Mouse (Mus musculus): ENCODE measurements around the gene Golga5. TPM values are rescaled to one million over a fixed set of nuclear protein-coding genes. Genes with fewer than 3 reads are reported as not detected.
"Not testable (repeated sequence)": the region's sequence is repeated elsewhere in the genome, so short reads cannot be mapped to it uniquely, and the experiment has no call there.

The Golga5 gene
- polyA plus RNA-seq, 1 experiment from 2014 or later = 33.2 TPM

GRCm38 (mm10) chr12:102460014-102460413, 8.9 kb upstream of the Golga5 start:
- 82% methylated on average over 5 of the region's 5 CpGs for WGBS
- Histone ChIP-seq H3K36me3 (ENCODE audit: control insufficient read depth, insufficient read depth) (no peaks in the 10 kb centered on the region), H3K27ac (ENCODE audit: low read length) (no peak overlapping the region), H3K9me3 (ENCODE audit: control insufficient read depth, low read length) (no peaks in the 10 kb centered on the region), H3K4me2 (ENCODE audit: low read length) (no peak overlapping the region), H3K27me3 (replicated peaks; ENCODE audit: control insufficient read depth, insufficient read depth, low read length) (no peaks in the 10 kb centered on the region), H3K9ac (replicated peaks; ENCODE audit: low read depth, low read length) (no peak overlapping the region), H3K4me1 (replicated peaks; ENCODE audit: control insufficient read depth, insufficient read depth, low read length) (no peaks in the 10 kb centered on the region), H3K4me3 (replicated peaks; ENCODE audit: low read length) (no peak overlapping the region)
- no peak for ATAC-seq

DNA sequence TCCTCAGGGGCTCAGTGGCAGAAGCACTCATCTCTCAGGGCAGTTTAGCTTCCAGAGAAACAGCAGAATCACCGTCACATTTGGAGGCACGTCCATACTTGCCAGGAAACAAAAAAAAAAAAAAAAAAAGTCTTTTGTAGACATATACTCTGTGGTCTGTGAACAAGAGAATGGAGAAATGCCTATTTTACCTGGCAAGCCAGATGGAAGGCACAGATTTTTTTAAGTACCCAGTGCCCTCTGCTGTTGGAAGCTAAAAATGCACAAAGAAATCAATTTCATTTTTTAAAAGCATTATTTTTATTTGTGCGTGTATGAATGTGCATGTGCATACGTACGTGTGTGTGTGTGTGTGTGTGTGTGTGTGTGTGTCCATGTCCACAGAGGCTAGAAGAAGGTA, 7.8 kb upstream of the Golga5 start:
- no peaks in the 10 kb centered on the region for H3K4me1 ChIP-seq (replicated peaks; ENCODE audit: control insufficient read depth, insufficient read depth, low read length)
- H3K4me3 ChIP-seq (replicated peaks; ENCODE audit: low read length) = no peak overlapping the region
- H3K9ac ChIP-seq (replicated peaks; ENCODE audit: low read depth, low read length) = no peak overlapping the region
- no peak overlapping the region for H3K27ac ChIP-seq (ENCODE audit: low read length)
- 76% methylated on average over 5 of the region's 5 CpGs for WGBS
- H3K27me3 ChIP-seq (replicated peaks; ENCODE audit: control insufficient read depth, insufficient read depth, low read length) = no peaks in the 10 kb centered on the region
- no peak for ATAC-seq
- H3K9me3 ChIP-seq (ENCODE audit: control insufficient read depth, low read length) = no peaks in the 10 kb centered on the region
- no peak overlapping the region for H3K4me2 ChIP-seq (ENCODE audit: low read length)
- H3K36me3 ChIP-seq (ENCODE audit: control insufficient read depth, insufficient read depth) = no peaks in the 10 kb centered on the region

- Histone ChIP-seq H3K27ac (ENCODE audit: low read length) (no peak overlapping the region), H3K36me3 (ENCODE audit: control insufficient read depth, insufficient read depth) (no peaks in the 10 kb centered on the region), H3K9me3 (ENCODE audit: control insufficient read depth, low read length) (no peaks in the 10 kb centered on the region), H3K4me1 (replicated peaks; ENCODE audit: control insufficient read depth, insufficient read depth, low read length) (no peaks in the 10 kb centered on the region), H3K4me3 (replicated peaks; ENCODE audit: low read length) (no peak overlapping the region), H3K4me2 (ENCODE audit: low read length) (no peak overlapping the region), H3K9ac (replicated peaks; ENCODE audit: low read depth, low read length) (no peak overlapping the region), H3K27me3 (replicated peaks; ENCODE audit: control insufficient read depth, insufficient read depth, low read length) (no peaks in the 10 kb centered on the region)
- WGBS = 57% methylated on average over 4 of the region's 4 CpGs
- no peak for ATAC-seq
These were observed 4.3 kb upstream of the Golga5 start for GRCm38 (mm10) chr12:102464650-102465049.

DNA sequence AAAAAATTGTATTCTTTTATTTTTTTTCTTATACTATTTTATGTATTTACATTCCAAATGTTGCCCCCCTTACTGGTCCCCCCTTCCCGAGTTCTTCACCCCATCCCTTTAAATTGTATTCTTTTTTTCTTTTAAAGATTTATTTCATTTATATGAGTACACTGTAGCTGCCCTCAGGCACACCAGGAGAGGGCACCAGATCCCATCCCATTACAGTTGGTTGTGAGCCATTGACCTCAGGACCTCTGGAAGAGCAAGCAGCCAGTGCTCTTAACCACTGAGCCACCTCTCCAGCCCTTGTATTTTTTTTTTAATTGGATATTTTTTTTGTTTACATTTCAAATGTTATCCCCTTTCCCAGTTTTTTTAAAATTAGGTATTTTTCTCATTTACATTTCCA, 799 bp upstream of the Golga5 start:
- 83% methylated on average over 1 of the region's 1 CpGs for WGBS
- H3K27ac ChIP-seq (ENCODE audit: low read length) = no peak overlapping the region
- H3K9me3 ChIP-seq (ENCODE audit: control insufficient read depth, low read length) = no peaks in the 10 kb centered on the region
- no peaks in the 10 kb centered on the region for H3K27me3 ChIP-seq (replicated peaks; ENCODE audit: control insufficient read depth, insufficient read depth, low read length)
- no peak for ATAC-seq
- H3K4me3 ChIP-seq (replicated peaks; ENCODE audit: low read length) = no peak overlapping the region
- peaks cover 6% of the 10 kb centered on the region for H3K4me1 ChIP-seq (replicated peaks; ENCODE audit: control insufficient read depth, insufficient read depth, low read length)
- H3K4me2 ChIP-seq (ENCODE audit: low read length) = no peak overlapping the region
- H3K36me3 ChIP-seq (ENCODE audit: control insufficient read depth, insufficient read depth) = peaks cover 1% of the 10 kb centered on the region
- H3K9ac ChIP-seq (replicated peaks; ENCODE audit: low read depth, low read length) = no peak overlapping the region

DNA sequence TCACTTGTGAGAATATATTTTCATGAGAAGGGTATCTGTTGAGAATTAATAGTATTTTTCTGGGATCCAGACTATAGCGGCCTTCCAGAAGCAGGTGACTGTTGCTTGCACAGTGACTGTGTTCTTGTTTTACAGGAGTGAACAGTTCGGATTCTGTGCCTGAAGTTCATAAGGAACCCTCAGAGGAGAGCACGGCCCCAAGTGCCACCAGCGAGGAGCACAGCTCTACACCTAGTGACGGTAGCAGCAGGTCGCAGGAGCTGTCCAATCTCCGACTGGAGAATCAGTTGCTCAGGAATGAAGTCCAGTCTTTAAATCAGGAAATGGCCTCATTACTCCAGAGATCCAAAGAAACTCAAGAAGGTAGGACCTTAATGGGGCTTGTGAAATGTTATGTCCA, 5.5 kb downstream of the Golga5 start:
- H3K9me3 ChIP-seq (ENCODE audit: control insufficient read depth, low read length) = no peaks in the 10 kb centered on the region
- H3K27ac ChIP-seq (ENCODE audit: low read length) = no peak overlapping the region
- H3K4me2 ChIP-seq (ENCODE audit: low read length) = no peak overlapping the region
- H3K4me3 ChIP-seq (replicated peaks; ENCODE audit: low read length) = no peak overlapping the region
- peaks cover 6% of the 10 kb centered on the region for H3K4me1 ChIP-seq (replicated peaks; ENCODE audit: control insufficient read depth, insufficient read depth, low read length)
- no peak for ATAC-seq
- H3K27me3 ChIP-seq (replicated peaks; ENCODE audit: control insufficient read depth, insufficient read depth, low read length) = no peaks in the 10 kb centered on the region
- WGBS = 94% methylated on average over 7 of the region's 7 CpGs
- H3K9ac ChIP-seq (replicated peaks; ENCODE audit: low read depth, low read length) = no peak overlapping the region
- H3K36me3 ChIP-seq (ENCODE audit: control insufficient read depth, insufficient read depth) = peaks cover 22% of the 10 kb centered on the region

GRCm38 (mm10) chr12:102480481-102480880, 11.5 kb downstream of the Golga5 start:
- H3K4me3 ChIP-seq (replicated peaks; ENCODE audit: low read length) = no peak overlapping the region
- no peaks in the 10 kb centered on the region for H3K4me1 ChIP-seq (replicated peaks; ENCODE audit: control insufficient read depth, insufficient read depth, low read length)
- ATAC-seq = no peak
- H3K9ac ChIP-seq (replicated peaks; ENCODE audit: low read depth, low read length) = no peak overlapping the region
- no peaks in the 10 kb centered on the region for H3K9me3 ChIP-seq (ENCODE audit: control insufficient read depth, low read length)
- H3K4me2 ChIP-seq (ENCODE audit: low read length) = no peak overlapping the region
- 93% methylated on average over 4 of the region's 4 CpGs for WGBS
- H3K27ac ChIP-seq (ENCODE audit: low read length) = no peak overlapping the region
- H3K36me3 ChIP-seq (ENCODE audit: control insufficient read depth, insufficient read depth) = peaks cover 34% of the 10 kb centered on the region
- H3K27me3 ChIP-seq (replicated peaks; ENCODE audit: control insufficient read depth, insufficient read depth, low read length) = no peaks in the 10 kb centered on the region

- Histone ChIP-seq H3K9me3 (ENCODE audit: control insufficient read depth, low read length) (no peaks in the 10 kb centered on the region), H3K4me3 (replicated peaks; ENCODE audit: low read length) (no peak overlapping the region), H3K4me2 (ENCODE audit: low read length) (no peak overlapping the region), H3K27me3 (replicated peaks; ENCODE audit: control insufficient read depth, insufficient read depth, low read length) (no peaks in the 10 kb centered on the region), H3K27ac (ENCODE audit: low read length) (no peak overlapping the region), H3K9ac (replicated peaks; ENCODE audit: low read depth, low read length) (no peak overlapping the region), H3K36me3 (ENCODE audit: control insufficient read depth, insufficient read depth) (peaks cover 37% of the 10 kb centered on the region), H3K4me1 (replicated peaks; ENCODE audit: control insufficient read depth, insufficient read depth, low read length) (no peaks in the 10 kb centered on the region)
- WGBS = 66% methylated on average over 3 of the region's 3 CpGs
- no peak for ATAC-seq
These were observed 16.0 kb downstream of the Golga5 start for GRCm38 (mm10) chr12:102484946-102485345.

GRCm38 (mm10) chr12:102491911-102492310, 23.0 kb downstream of the Golga5 start:
- no peak for ATAC-seq
- H3K4me1 ChIP-seq (replicated peaks; ENCODE audit: control insufficient read depth, insufficient read depth, low read length) = no peaks in the 10 kb centered on the region
- H3K4me2 ChIP-seq (ENCODE audit: low read length) = no peak overlapping the region
- H3K9me3 ChIP-seq (ENCODE audit: control insufficient read depth, low read length) = no peaks in the 10 kb centered on the region
- peaks cover 30% of the 10 kb centered on the region for H3K36me3 ChIP-seq (ENCODE audit: control insufficient read depth, insufficient read depth)
- no peaks in the 10 kb centered on the region for H3K27me3 ChIP-seq (replicated peaks; ENCODE audit: control insufficient read depth, insufficient read depth, low read length)
- no peak overlapping the region for H3K4me3 ChIP-seq (replicated peaks; ENCODE audit: low read length)
- 92% methylated on average over 5 of the region's 5 CpGs for WGBS
- H3K9ac ChIP-seq (replicated peaks; ENCODE audit: low read depth, low read length) = no peak overlapping the region
- no peak overlapping the region for H3K27ac ChIP-seq (ENCODE audit: low read length)

- not testable (repeated sequence) for H3K27me3 ChIP-seq (replicated peaks; ENCODE audit: control insufficient read depth, insufficient read depth, low read length); H3K27ac ChIP-seq (ENCODE audit: low read length); H3K4me2 ChIP-seq (ENCODE audit: low read length); H3K9ac ChIP-seq (replicated peaks; ENCODE audit: low read depth, low read length); ATAC-seq; H3K4me3 ChIP-seq (replicated peaks; ENCODE audit: low read length); H3K4me1 ChIP-seq (replicated peaks; ENCODE audit: control insufficient read depth, insufficient read depth, low read length); H3K9me3 ChIP-seq (ENCODE audit: control insufficient read depth, low read length)
- 95% methylated on average over 5 of the region's 6 CpGs for WGBS
- peaks cover 21% of the 10 kb centered on the region for H3K36me3 ChIP-seq (ENCODE audit: control insufficient read depth, insufficient read depth)
These were observed 26.8 kb downstream of the Golga5 start for GRCm38 (mm10) chr12:102495754-102496153.

DNA sequence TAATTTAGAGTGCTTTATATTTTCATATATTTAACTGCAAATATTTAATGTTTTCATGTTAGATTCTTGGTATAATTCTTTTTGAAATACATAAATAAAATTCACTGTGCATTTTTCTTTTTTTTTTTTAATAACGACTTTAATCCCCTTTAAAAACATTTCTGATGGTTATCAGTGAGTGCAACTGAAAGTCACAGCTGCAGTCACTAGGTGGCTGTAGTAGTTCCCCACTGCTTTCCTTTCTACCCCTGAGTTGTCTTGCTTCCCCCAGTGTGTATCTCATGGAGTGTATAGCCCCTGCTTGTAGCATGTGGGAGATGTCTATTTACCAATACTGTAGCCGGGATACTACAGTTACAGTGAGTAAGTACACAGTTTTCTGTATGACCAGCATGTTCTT, 29.0 kb downstream of the Golga5 start:
- Histone ChIP-seq H3K9me3 (ENCODE audit: control insufficient read depth, low read length) (no peaks in the 10 kb centered on the region), H3K4me2 (ENCODE audit: low read length) (no peak overlapping the region), H3K4me1 (replicated peaks; ENCODE audit: control insufficient read depth, insufficient read depth, low read length) (no peaks in the 10 kb centered on the region), H3K36me3 (ENCODE audit: control insufficient read depth, insufficient read depth) (peaks cover 12% of the 10 kb centered on the region), H3K27ac (ENCODE audit: low read length) (no peak overlapping the region), H3K27me3 (replicated peaks; ENCODE audit: control insufficient read depth, insufficient read depth, low read length) (no peaks in the 10 kb centered on the region), H3K4me3 (replicated peaks; ENCODE audit: low read length) (no peak overlapping the region), H3K9ac (replicated peaks; ENCODE audit: low read depth, low read length) (no peak overlapping the region)
- no peak for ATAC-seq
- WGBS = 83% methylated on average over 2 of the region's 2 CpGs

All from forebrain, embryonic 16.5 days (tissue).